Mouse (Mus musculus): Measurements from ENCODE around the gene Kcnq4. TPM values are rescaled to one million over a fixed set of nuclear protein-coding genes. Genes with fewer than 3 reads are reported as not detected.

The Kcnq4 gene
- polyA plus RNA-seq (2015; fragmentation: Nextera tagmentation; extraction: Ambion mirVana): 4.5 and 4.9 TPM in 2 replicates

DNA sequence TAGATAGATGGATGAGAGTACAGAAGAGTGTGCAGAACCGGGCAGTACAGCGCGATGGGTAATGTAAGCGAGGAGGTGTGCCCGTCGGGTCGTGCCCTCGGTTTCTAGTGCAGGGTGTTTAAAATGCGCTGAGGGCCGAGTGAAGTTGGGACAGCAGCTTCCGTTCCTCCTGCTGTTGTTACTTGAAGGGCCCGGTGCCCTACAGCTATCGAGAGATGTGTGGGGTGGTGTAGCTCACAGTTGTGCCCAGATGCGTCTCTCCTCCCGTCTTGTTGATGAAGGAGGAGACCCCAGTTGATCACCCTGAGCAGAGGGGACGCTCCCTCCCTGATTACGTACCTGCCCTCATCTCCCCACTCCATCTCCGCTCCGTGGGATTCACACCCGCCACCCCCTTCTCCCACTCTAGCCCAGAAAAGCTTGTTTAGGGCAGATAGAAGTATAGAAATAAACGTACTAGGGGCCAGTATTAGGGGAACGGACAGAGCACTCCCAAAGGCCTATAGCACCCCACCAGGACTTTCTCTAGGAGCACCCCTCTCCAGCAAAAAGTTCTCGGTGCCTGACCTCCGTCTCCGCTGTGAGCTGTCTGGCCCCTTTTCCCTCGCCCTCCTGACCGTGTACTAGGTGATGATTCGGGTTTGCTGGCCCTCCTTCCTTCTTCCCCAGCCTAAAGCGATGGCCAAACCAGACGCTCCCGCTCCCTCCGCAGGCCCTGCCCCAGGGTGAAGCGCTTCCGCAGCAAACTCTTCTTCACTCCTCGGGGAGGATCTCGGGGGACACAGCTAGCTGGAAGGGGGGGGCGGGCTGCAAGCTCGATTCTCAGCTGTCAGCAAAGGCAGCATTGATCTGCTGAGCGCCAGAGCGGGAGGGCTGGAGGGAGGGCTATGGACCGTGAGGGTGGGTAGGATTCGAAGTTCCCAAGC lies at the start of gene Kcnq4:
Kcnq4 (minus strand) TSS at position 672 of the 926 bp plus-strand sequence.
- H3K9ac ChIP-seq: peak within 1 kb of the TSS; percentile 37
- peak within 1 kb of the TSS; percentile 53 for H3K4me3 ChIP-seq
- no peak within 1 kb of the TSS for H3K27ac ChIP-seq
- H3K4me1 ChIP-seq: peaks cover 13% of the 10 kb centered on the region
- WGBS: 2% methylated on average over 42 of the region's 42 CpGs
- no peaks in the 10 kb centered on the region for H3K36me3 ChIP-seq (replicated peaks)
- no peak for ATAC-seq (replicated peaks)
- peak within 1 kb of the TSS; percentile 97 for H3K4me2 ChIP-seq
- no peaks in the 10 kb centered on the region for H3K9me3 ChIP-seq
- H3K27me3 ChIP-seq (replicated peaks): peaks cover 45% of the 10 kb centered on the region

DNA sequence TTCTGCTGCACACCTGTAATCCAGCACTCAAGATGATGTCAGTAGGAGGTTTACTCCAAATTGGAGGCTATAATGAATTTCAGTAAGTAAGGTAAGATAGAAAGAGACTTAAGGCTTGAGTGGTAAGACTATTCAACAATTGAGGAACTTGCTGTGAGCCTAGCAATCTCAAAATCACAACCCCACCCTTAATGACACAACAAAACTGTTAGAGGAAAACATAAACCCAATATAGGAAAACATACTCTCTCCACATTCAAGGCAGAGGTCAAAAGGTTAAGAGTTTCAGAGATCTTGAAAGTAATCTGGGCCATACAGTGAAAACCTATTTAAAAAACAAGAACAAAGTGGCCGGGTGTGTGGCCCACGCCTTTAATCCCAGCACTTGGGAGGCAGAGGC lies 48.3 kb upstream of the Kcnq4 start:
- Histone ChIP-seq H3K4me3 (no peak overlapping the region), H3K4me1 (no peaks in the 10 kb centered on the region), H3K36me3 (replicated peaks) (no peaks in the 10 kb centered on the region), H3K4me2 (no peak overlapping the region), H3K9ac (no peak overlapping the region), H3K27me3 (replicated peaks) (no peaks in the 10 kb centered on the region), H3K27ac (no peak overlapping the region), H3K9me3 (no peaks in the 10 kb centered on the region)
- WGBS: 85% methylated on average over 2 of the region's 2 CpGs
- ATAC-seq (replicated peaks): no peak

DNA sequence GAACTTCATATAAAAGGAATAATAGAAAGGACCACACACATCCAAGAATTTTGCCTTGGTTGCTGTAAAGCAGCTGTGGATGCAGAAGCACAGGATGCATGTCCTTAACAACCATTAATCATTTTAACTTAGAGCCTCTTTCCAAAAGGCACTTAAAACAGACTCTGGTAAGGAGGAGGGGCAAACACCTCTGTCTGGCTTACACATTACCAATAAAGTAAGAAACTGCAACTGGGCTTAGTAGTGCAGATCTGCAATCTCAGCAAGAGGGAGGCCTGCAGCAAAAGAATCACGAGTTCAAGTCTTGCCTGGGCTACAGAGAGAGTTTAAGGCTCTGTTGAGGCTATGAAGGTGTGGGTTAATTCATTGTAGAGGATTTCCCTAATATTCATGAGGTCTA lies 47.2 kb upstream of the Kcnq4 start:
- WGBS: 96% methylated on average over 1 of the region's 1 CpGs
- no peak for ATAC-seq (replicated peaks)

DNA sequence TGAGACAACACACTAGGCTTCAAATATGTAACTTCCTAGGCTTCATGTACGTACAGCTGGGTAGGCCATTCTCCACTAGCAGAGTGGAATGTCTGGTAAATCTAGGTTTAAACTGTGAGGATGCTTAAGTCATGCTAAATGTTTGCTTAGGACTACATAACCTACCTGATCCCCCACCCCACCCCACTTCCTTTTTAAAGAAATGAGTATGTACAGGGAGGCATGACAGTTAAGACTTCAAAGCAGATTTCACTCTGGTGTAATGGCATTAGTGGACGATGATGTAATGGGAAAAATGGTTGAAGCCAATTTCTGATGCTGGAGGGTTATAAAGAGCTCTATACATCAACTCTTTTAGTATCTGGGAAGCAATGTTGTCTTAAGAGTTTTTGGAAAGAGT lies 44.5 kb upstream of the Kcnq4 start:
- Histone ChIP-seq H3K36me3 (replicated peaks) (0 out of 2 replicates have a peak, but pooled peaks cover 6% of the 10 kb centered on the region), H3K4me3 (no peak overlapping the region), H3K27ac (no peak overlapping the region), H3K27me3 (replicated peaks) (no peaks in the 10 kb centered on the region), H3K4me1 (no peaks in the 10 kb centered on the region), H3K9ac (no peak overlapping the region), H3K9me3 (no peaks in the 10 kb centered on the region), H3K4me2 (no peak overlapping the region)
- WGBS: 94% methylated on average over 2 of the region's 2 CpGs
- ATAC-seq (replicated peaks): no peak

More for the DNA sequence above, 47.2 kb upstream of the Kcnq4 start:
- no peak overlapping the region for H3K4me3 ChIP-seq
- H3K36me3 ChIP-seq (replicated peaks): no peaks in the 10 kb centered on the region
- no peaks in the 10 kb centered on the region for H3K9me3 ChIP-seq
- H3K4me2 ChIP-seq: no peak overlapping the region
- H3K4me1 ChIP-seq: no peaks in the 10 kb centered on the region
- H3K27ac ChIP-seq: no peak overlapping the region
- H3K9ac ChIP-seq: no peak overlapping the region
- no peaks in the 10 kb centered on the region for H3K27me3 ChIP-seq (replicated peaks)

DNA sequence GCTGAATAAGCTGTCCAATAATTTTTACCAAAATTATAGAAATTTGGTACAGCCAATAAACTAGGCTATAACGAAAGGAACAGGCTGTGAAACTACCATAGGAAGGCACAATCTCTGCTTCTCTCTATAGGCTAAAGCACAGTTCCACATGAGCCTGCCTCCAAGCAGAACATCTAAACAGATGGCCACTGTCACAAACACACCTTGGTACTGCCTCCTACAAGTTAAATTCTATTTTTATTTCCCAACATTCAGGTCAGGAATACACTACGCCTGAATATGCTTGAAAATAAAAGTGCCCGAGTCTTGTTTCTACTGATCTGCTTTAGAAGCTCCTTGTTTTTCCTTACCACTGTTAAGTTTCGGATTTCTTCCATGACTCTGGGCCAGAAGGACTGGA lies 41.6 kb upstream of the Kcnq4 start:
- 94% methylated on average over 4 of the region's 4 CpGs for WGBS
- no peak overlapping the region for H3K9ac ChIP-seq
- H3K27me3 ChIP-seq (replicated peaks): no peaks in the 10 kb centered on the region
- no peaks in the 10 kb centered on the region for H3K4me1 ChIP-seq
- H3K9me3 ChIP-seq: no peaks in the 10 kb centered on the region
- H3K4me3 ChIP-seq: no peak overlapping the region
- H3K36me3 ChIP-seq (replicated peaks): peaks cover 14% of the 10 kb centered on the region; the same call in 1 of the 2 replicates
- no peak for ATAC-seq (replicated peaks)
- no peak overlapping the region for H3K4me2 ChIP-seq
- H3K27ac ChIP-seq: no peak overlapping the region

DNA sequence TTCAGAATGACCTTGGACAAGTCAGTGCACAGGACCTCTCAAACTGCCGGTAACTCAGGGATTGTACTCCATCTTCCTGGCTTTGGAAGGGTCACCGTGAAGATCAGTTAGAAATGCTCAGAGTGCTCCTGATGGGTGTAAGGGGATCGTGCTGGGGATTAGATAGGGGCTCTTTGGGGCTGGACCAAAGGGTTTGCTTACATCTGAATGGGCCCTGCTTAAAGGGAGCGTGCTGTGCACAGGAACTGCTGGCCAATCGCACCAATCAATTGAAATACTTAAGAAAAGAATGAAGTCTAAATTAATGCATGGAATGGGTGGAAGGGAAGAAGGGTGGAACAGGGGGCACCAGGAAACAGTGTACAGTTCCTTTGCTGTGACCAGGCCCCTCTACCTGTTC lies 7.4 kb upstream of the Kcnq4 start:
- ATAC-seq (replicated peaks): no peak
- Histone ChIP-seq H3K27me3 (replicated peaks) (peaks cover 10% of the 10 kb centered on the region; the same call in 1 of the 2 replicates), H3K4me3 (no peak overlapping the region), H3K9me3 (no peaks in the 10 kb centered on the region), H3K36me3 (replicated peaks) (peaks cover 20% of the 10 kb centered on the region; the same call in 1 of the 2 replicates), H3K4me1 (no peaks in the 10 kb centered on the region), H3K4me2 (no peak overlapping the region), H3K27ac (no peak overlapping the region), H3K9ac (no peak overlapping the region)
- WGBS: 38% methylated on average over 5 of the region's 5 CpGs

DNA sequence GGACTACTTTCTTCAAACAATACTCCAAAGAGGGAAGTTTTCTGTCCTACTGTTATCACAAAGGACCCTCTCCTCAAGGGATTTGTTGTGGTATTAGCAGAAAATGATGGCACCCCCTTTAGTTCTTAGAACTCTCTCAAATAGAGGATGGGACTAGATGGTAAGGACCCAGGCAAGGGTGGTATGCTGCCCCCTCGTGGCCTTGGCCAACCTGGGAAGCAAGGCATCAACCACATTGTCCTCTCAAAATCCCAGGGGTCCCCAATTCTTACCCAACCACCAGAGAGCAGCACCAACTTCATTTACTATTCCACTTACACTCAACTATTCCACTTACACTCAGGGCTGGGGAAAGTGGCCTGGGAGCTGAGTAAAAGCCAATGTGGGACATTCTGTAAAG lies 6.9 kb upstream of the Kcnq4 start:
- H3K4me3 ChIP-seq: no peak overlapping the region
- no peaks in the 10 kb centered on the region for H3K4me1 ChIP-seq
- H3K9ac ChIP-seq: no peak overlapping the region
- ATAC-seq (replicated peaks): no peak
- peaks cover 13% of the 10 kb centered on the region; the same call in 1 of the 2 replicates for H3K27me3 ChIP-seq (replicated peaks)
- no peak overlapping the region for H3K4me2 ChIP-seq
- peaks cover 17% of the 10 kb centered on the region; the same call in 1 of the 2 replicates for H3K36me3 ChIP-seq (replicated peaks)
- 4% methylated on average over 1 of the region's 1 CpGs for WGBS
- no peaks in the 10 kb centered on the region for H3K9me3 ChIP-seq
- H3K27ac ChIP-seq: no peak overlapping the region

DNA sequence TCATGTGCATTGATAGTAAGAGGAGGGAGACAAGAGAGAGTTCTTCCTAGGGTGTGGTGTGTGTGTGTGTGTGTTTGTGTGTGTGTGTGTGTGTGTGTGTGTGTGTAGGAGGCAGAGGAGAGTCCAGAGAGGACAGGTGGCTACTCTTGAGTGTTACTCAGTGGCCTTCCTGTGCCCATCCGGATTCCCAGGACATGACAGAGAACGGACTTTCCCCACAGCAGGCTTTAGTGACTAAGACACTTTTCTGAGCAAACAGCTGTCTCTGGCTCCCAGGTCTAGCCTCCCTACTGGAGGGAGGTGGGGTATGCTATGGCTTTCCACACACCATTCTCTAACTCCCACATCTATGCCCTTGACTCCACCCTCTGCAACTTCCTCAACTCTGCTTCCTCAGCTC lies 1.2 kb upstream of the Kcnq4 start:
- Histone ChIP-seq H3K36me3 (replicated peaks) (no peaks in the 10 kb centered on the region), H3K9ac (no peak overlapping the region), H3K27me3 (replicated peaks) (peaks cover 45% of the 10 kb centered on the region)

DNA sequence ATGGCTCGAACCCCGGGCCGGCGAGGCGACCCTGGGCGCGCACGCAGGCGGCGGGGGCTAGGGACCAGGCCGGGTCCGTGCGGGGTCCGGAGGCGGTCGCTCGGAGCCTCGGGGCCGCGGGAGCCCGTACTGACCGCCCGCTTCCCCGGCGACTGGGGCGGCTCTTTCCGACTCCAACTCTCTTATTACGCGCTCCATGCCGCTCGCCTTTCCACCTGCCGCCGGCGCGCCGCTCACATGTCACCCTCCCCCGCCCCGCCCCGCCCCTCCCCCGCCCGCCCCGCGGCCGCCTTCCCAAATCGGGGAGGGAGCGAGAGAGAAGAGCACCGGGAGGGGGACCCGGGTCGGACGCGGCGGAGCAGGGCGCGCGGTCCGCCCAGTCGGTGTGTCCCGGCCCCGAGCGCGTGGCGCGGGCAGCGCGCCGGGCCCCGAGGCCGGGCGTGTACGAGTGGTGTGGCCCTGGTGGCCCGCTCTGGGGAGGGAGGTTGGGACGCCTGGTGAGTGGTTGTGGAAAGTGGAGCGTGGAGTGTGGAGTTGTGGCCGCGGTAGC lies 1.1 kb downstream of the Kcnq4 start:
- H3K9ac ChIP-seq: peak overlapping the region; percentile 37
- 0% methylated on average over 50 of the region's 75 CpGs for whole genome bisulfite sequencing
- peaks cover 13% of the 10 kb centered on the region for H3K4me1 ChIP-seq
- peak overlapping the region; percentile 53 for H3K4me3 ChIP-seq
- no peak overlapping the region for H3K27ac ChIP-seq
- H3K27me3 ChIP-seq (replicated peaks): peaks cover 45% of the 10 kb centered on the region
- no peaks in the 10 kb centered on the region for H3K36me3 ChIP-seq (replicated peaks)
- H3K4me2 ChIP-seq: peak overlapping the region; percentile 97
- ATAC-seq (replicated peaks): peak; percentile 71
- H3K9me3 ChIP-seq: no peaks in the 10 kb centered on the region

More for the DNA sequence above, 1.2 kb upstream of the Kcnq4 start:
- no peak overlapping the region for H3K4me2 ChIP-seq
- H3K4me3 ChIP-seq: no peak overlapping the region
- H3K4me1 ChIP-seq: peaks cover 13% of the 10 kb centered on the region
- ATAC-seq (replicated peaks): no peak
- no peaks in the 10 kb centered on the region for H3K9me3 ChIP-seq
- WGBS: 34% methylated on average over 2 of the region's 2 CpGs
- H3K27ac ChIP-seq: no peak overlapping the region

DNA sequence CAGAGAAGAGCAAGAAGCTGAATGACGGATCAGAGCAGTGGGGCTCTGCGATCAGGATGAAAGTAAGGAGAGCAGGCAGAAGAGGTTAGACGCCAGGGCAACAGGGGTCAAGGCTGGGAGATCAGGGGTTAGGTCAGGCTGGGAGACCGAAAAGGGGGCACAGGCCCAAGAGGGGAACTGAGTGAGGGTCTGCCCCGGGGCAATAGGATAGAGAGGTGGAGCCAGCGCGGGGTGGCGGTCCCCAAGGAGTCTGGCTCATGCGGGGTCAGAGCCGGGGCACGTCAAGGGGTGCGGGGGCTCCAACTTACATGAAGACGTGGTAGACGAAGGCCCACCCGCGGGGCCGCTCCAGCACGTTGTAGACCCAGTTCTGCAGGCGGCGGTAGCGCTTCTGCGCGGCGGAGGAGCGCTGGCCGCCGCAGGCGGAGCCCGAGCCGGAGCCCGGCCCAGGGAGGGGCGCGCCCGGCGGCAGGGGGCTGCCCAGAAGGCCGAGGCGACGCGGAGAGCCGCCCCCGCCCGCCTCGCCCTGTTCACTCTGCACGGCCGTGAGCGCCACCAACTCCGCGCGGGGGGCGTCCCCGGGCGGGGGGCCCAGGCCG lies 1.8 kb downstream of the Kcnq4 start:
- peak; percentile 48 for ATAC-seq (replicated peaks)
- peaks cover 13% of the 10 kb centered on the region for H3K4me1 ChIP-seq
- H3K4me3 ChIP-seq: peak overlapping the region; percentile 53
- H3K27ac ChIP-seq: no peak overlapping the region
- H3K27me3 ChIP-seq (replicated peaks): peaks cover 40% of the 10 kb centered on the region
- no peaks in the 10 kb centered on the region for H3K36me3 ChIP-seq (replicated peaks)
- H3K9me3 ChIP-seq: no peaks in the 10 kb centered on the region
- WGBS: 4% methylated on average over 44 of the region's 53 CpGs
- H3K9ac ChIP-seq: peak overlapping the region; percentile 37
- peak overlapping the region; percentile 97 for H3K4me2 ChIP-seq

DNA sequence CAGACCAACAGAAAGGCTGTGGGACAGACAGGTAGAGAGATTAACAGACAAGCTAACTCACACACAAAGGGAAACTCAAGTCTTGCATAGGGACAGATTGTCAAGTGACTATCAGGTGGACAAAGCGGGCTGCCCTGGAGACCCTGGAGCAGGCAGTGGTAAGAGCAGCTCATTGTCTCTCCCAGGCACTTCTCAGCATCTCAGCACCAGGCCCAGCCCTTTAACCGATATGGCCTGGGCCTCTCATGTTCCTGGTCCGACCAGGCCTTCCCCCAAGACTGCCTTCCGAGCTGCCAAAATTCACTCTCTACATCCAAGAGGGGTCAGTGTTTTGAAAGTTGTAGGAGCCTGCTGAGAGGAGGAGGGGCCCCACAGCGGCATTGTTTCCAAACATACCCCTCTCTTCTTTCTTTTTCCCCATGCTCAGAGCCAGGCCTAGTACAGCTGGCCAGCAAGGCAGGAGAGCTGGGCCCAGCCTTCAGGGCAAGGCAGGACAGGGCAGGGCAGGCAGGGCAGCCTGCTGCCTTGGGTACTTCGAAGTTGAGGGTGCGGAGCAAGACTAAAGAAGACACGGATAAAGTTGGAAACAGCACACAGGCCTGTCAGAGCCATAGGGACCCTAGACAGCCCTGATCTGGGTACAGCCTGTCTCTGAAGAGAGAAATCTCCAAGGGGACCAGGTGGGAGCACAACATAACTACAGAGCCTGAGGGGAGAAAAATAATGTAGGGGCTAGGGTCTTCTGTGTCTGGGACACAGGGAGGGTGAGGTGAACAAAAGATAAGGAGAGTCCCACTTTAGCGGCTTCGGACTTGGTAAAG lies 2.5 kb downstream of the Kcnq4 start:
- Histone ChIP-seq H3K27me3 (replicated peaks) (peaks cover 37% of the 10 kb centered on the region), H3K27ac (no peak overlapping the region), H3K9ac (no peak overlapping the region), H3K36me3 (replicated peaks) (no peaks in the 10 kb centered on the region), H3K4me1 (peaks cover 13% of the 10 kb centered on the region), H3K4me3 (no peak overlapping the region; the same call in 1 of the 2 replicates), H3K4me2 (peak overlapping the region; percentile 97), H3K9me3 (no peaks in the 10 kb centered on the region)
- WGBS: 18% methylated on average over 10 of the region's 10 CpGs
- ATAC-seq (replicated peaks): no peak

DNA sequence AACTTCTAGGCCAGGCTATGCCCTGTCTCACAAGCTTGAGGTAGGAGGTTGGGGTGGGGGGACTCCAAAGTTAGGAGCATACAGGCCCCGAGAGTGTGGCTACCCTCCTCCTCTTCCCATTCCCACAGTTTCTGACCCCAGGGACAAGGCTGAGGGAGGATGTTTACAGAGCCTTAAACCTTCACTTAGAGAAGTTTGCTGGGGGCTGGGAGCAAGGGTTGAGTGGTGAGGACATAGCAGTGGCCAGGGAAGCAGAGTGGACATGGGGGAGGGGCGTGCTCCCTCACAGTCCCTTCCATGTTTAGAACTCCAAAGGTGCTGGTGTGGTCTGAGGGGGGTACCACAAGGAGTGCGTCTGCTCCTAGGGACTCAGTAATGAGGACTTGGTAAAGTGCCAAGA lies 4.8 kb downstream of the Kcnq4 start:
- no peaks in the 10 kb centered on the region for H3K9me3 ChIP-seq
- H3K27me3 ChIP-seq (replicated peaks): peaks cover 15% of the 10 kb centered on the region
- no peak for ATAC-seq (replicated peaks)
- no peak overlapping the region for H3K27ac ChIP-seq
- H3K4me1 ChIP-seq: peaks cover 13% of the 10 kb centered on the region
- H3K4me3 ChIP-seq: no peak overlapping the region
- H3K9ac ChIP-seq: no peak overlapping the region
- 72% methylated on average over 3 of the region's 3 CpGs for WGBS
- no peaks in the 10 kb centered on the region for H3K36me3 ChIP-seq (replicated peaks)
- no peak overlapping the region for H3K4me2 ChIP-seq
